Mouse (Mus musculus) T-cell, adult 2 months (primary cell): ENCODE measurements around the gene Hes1.
"Not testable (repeated sequence)": the region's sequence is repeated elsewhere in the genome, so short reads cannot be mapped to it uniquely, and the experiment has no call there.

ENCODE experiments used
- DNase-seq: peaks from one replicate; pipeline ENCODE4 v3.0.0; 2022; ENCODE audit warnings: low spot score

Gene Hes1

GRCm38 (mm10) chr16:30073317-30073716, 9.1 kb downstream of the Hes1 start:
- no peak for DNase-seq

DNA sequence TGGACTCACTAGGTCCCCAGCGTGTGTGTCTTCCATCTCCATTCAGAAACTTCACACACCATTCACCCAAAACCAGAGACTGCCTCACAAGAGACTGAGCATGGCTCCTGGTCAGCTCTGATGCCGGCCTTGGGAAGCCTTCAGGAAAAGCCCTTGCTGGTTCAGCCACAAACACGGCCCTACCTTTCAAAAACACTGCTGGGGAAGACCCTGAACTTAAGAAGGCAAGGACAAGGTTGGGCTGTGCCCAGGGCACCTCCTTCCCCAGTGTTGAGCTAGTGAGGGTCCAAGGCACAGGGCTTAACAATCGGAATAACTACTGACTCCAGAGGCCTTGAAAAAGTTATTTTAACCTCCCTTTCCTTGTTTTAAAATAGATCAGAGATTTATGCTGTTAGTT, 17.3 kb downstream of the Hes1 start:
- no peak for DNase-seq

- no peak for DNase-seq
These were observed 17.8 kb downstream of the Hes1 start for GRCm38 (mm10) chr16:30081980-30082379.

DNA sequence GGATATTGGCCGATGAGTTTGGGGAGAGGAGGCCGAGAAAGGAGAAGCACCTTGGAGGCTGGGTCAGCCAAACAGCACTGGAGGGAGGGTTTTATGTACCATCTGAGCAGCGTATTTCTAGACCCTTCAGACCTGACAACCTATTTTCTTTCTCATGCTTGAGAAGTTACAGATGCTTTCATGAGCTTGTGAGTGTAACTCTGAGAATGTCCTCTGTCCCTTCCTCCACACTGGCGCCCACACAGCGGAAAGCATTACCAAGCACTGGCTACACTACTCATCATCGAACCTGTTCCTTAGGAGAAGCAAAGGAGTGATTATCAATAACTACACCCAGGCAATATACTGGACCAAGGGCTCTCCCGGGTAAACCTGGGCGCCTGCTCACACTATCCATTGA, 18.8 kb downstream of the Hes1 start:
- DNase-seq, result no peak

GRCm38 (mm10) chr16:30083536-30083935, 19.4 kb downstream of the Hes1 start:
- DNase-seq, result no peak

DNA sequence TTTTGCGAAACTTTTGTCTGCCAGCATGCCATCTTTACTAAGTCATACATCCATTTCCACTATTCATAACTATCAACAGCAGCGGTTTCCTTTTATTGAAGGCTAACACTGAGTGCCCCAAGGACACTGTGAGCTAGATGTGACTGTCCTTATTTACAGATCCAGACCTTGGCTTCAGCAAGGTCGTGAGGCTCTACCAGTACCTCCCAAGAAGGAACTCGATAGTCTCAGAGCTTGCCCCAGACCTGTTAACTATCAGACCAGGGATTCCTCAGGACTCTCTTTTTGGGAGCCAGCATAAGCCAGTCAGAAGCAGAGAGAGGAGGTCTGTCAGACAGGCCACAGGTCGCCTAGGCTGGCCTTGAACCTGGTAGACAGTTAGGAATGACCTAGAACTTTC, 24.5 kb downstream of the Hes1 start:
- DNase-seq, result no peak

DNA sequence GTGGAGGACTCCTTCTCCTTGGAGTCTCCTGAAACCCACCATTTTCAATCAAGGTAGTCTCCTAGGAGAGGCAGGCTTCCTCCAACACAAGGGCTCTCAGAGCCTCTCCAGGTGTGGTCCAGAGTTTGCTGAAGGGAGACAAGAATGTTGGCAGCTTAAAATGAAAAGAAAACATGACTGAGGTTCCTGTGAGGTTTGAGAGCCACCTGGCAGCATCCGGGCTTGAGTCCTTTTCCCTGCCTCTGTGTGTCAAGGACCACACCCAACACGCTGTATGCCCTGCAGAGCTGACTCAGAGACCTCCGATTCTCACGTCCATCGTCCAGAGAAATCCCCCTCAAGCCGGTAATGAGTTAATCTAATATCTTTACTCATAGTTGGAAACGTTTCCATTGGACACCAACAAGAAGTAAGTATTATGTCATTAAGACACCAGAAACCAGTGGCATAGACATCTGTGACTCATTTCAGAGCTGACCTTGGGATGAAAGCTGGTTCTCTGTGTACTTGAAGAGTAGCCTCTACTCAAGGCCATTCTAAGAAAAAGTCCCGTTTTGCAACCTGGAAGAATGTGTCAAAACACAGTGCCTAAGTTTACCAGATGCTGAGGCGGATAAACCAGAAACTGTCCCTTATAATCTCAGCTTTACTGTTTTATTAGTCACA, 26.1 kb downstream of the Hes1 start:
- DNase-seq, result no peak

GRCm38 (mm10) chr16:30096050-30096449, 31.9 kb downstream of the Hes1 start:
- no peak for DNase-seq

DNA sequence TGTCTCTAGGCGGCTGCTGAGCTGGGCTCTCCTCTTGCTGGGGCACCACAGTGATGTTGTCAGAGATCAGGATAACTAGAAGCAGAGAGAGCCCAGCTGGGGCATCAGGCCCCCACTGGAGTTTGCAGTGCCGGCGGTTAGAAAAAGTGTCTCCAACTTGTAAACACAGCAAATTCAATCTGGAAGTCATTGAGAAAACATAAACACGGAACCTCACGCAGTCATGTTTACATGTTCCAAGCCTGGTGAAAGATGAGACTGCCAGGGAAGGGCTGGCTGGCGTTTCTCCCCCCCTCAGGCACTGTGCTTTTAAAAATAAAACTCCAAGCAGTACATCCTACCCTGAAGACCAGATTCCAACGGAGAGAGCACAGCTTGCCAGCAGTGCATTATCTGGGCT, 32.3 kb downstream of the Hes1 start:
- DNase-seq, result no peak

DNA sequence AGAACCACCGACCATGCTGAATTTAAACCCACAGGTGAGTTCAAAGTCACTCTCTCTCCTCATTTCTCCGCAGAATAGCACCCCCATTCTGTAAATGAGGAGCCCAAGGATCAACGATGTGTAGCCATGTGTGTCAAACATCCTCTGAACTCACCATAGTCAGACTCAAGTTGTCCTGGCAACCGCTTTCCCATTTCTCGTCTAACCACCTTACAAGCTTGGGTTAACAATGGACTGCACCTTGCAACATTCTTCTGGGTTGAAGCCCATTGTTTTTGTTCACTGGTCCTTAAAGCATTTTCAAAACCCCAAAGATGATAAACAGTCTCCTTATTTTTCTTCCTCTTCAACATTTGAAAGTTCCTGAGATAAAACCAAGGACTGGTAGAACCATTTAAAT, 34.9 kb downstream of the Hes1 start:
- DNase-seq, result no peak

- no peak for DNase-seq
These were observed 38.1 kb downstream of the Hes1 start for GRCm38 (mm10) chr16:30102149-30102915.

DNA sequence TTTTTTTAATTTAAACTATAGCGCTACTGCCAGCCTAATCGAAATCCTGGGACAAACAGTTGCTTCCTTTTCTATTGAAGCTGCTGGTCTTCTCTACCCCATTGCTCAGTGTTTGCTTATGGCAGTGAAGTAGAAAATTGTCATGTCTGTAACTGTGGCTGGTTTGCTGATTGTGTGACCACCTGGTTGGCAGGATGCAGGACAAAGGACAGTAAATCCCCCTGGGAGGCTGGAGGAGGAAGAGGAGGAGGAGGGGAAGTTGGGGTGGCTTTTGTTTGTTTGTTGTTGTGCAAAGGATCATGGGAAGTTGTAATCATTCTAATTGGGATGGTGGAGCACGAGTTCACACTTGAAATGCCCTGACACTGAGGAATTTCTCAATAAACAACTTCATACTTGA, 38.8 kb downstream of the Hes1 start:
- no peak for DNase-seq

DNA sequence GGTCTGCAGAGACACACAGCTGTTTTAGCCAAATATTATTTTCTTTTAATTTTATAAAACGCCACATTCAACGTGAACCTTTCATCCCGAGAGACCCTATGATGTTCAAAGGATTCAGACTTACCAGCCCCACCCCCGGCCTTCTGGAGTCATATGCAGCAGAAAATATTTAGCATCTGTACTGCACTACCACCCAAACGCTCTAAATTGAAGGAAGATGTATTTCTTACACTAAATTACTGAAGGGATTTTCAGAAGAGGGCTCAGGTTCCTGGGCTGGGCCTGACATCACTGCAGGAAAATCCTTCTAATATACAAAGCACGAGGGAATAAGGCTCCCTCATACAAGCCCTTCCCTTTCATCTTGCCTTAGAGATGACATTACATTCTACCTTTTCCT, 39.3 kb downstream of the Hes1 start:
- DNase-seq, result no peak

GRCm38 (mm10) chr16:30104363-30104762, 40.2 kb downstream of the Hes1 start:
- no peak for DNase-seq

DNA sequence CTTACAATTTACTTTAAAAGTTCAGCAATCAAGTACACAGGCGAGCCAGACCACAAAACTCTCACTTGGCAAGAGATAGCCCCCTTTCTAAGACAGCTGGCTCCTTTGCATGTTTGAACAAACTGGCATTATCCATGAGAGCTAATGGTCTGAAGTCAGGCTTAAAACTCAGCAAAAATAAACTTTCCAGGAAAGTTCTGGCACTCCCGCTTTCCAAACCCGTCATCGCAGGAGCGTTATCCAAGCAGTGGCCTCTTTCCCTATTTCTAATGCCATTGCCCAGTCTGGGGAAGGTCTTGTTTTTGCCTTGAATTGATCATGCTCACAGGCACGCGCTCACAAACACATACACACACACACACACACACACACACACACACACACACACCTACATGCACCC, 41.3 kb downstream of the Hes1 start:
- DNase-seq, result no peak

DNA sequence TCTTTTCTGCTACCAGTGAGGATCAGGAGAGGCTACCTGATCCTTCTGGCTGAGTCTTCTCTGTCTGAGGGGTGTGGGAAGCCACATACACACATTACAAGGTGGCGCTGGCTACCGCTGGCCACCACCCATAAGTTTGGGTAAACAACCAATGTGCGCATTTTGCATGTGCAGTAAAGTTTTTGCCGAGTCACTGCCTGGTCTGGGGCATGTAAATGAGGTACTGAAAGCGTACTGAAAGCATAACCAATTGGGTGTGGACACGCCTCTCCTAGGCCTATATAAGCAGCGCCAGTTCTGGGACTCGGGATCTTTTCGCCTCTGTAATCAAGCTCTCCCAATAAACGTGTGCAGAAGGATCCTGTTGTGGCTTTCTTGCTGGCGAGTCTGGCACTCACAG, 44.0 kb downstream of the Hes1 start:
- not testable (repeated sequence) for DNase-seq

DNA sequence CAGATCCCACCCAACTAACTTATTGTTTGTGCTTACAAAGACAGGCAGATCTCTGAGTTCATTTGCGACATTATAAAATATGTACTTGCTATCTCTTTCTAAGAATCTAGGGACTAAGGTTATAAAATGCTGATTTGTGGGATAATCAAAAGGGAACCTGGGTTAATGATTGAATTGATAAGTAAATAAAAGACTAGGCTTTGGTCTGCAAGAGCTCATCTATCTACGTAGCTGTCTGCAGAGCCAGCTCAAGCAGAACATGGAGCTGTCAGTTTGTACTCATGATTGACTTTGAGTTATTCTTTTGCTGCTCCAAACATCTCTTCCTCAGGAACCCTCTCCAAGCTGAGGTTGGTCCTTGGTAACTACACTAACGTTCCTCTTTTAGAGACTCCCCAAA, 46.3 kb downstream of the Hes1 start:
- DNase-seq, result no peak

DNA sequence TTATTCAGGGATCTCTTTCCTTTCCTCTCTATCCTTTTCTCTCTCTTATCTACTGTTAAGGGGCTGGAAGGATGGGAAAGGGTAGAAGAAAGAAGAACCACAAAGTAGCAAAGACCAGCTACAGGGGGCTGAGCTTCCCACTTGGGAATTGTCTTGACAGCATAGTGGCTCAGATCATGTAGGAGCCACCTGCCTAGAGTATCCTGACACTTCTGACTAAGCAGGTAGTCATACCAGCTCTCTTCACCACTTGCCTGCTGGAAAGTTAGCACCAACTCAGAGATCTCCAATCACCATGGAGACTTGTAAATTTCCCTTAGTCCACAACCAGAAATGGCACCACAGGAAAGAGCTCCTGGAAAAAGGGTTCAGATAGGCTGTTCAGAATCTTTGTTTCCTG, 46.9 kb downstream of the Hes1 start:
- DNase-seq, result no peak

DNA sequence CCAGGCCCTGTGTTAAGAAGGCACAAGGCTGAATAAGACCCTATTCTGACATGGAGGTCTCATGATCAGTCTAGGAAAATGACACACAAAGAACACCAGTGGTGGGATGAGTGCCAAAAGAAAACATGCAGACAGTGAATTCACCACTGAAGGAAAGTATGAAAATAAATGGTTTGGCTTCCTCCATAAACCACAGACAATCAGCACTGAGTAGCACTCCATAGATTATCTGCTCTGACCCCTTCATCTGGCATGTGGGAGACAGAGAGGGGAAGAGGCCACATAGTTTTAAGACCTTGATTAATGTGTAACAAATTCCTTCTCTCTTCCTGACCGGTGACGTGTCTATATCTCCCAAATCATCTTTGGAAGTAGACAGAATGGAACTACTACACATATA, 47.4 kb downstream of the Hes1 start:
- no peak for DNase-seq

GRCm38 (mm10) chr16:30113170-30113569, 49.0 kb downstream of the Hes1 start:
- no peak for DNase-seq

DNA sequence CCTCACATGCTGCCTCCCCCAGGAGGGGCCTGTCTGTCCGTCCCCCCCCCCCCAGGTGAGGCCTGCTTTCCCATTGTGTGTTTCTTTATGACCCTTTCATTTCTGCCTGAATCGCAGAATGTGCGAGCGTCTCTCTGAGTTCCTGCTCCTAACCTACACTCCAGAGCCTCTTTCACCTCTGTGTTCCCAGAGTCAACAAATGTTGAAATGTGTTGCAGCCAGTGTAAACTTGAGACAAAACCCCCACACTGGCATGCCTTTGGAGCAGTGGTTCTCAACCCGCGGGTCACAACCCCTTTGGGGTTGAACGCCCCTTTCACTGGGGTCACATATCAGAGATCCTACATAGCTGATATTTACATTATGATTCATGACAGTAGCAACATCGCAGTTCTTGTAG, 49.6 kb downstream of the Hes1 start:
- DNase-seq, result no peak

GRCm38 (mm10) chr16:30114451-30114850, 50.3 kb downstream of the Hes1 start:
- no peak for DNase-seq
